Mouse (Mus musculus) cerebellum, postnatal 14 days (tissue): ENCODE measurements at regions not wholly inside any gene's neighbourhood (a gene's known extent, or its start where the extent isn't known, plus 50 kb on each side); places are given as distances from the start of the nearest gene placed in this dataset.
"Not testable (repeated sequence)": the region's sequence is repeated elsewhere in the genome, so short reads cannot be mapped to it uniquely, and the experiment has no call there.

Experiments
- DNase-seq, 2 experiments: peaks; one replicate each; pipeline ENCODE4 v3.0.0; 2021; ENCODE audit warnings: mixed read lengths in 2 of 2

DNA sequence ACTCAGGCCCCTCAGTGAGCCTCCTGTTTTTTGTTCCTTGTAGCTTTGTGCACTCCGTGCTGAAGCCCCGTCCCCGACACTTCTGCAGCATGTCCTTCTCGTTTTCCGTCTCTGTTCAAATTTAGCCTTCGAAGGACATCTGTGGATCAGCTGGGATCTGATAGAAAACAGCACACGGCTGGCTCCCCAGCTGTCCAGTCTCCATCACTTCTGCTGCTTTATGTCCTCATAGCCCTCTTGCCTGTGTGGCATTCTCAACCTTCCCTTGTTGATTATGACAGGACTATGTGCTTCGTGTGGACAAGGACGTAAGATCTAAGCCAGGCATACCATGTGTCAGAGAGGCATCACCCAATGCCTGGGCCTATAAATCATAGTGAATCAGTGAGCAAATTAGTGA, 247.1 kb upstream of the Myo3a start:
- DNase-seq = no peak

DNA sequence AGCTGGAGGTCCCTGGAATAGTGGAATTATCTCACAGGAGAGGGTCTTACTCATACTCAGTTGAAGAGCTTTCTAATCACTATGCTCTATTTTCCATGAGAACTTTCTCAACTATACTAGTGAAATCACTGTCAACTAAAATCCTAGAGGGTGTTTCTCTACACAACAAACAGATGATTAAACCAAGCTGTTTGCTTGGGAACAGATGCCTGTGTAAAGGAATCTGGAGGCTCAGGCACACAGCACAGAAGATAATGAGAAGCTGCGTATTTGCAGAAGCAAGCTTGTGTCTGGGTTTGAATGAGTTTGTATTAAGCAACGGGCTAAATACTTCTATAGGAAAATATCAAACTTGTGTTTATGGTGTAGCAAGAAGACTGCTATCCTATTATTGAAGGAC, 202.9 kb upstream of the Myo3a start:
- no peak for DNase-seq

DNA sequence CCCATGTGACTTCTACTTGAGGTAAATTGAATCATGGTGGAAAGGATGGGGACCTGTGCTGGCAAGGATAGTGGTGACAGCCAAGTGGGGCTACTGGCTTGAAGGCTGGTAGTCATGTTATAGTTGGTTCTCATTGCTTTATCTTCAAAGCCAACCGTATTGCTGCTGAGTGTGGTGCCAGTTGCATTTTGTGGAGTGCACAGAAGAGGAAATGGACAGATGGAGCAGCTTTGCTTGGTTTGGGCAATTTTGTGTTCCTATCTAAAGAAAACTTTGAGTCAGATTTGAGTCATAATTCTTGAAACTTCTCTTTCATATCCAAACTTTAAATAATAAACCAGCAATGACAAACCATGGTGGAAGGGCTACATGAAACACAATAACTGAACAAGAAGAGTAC, 200.5 kb upstream of the Myo3a start:
- no peak for DNase-seq

DNA sequence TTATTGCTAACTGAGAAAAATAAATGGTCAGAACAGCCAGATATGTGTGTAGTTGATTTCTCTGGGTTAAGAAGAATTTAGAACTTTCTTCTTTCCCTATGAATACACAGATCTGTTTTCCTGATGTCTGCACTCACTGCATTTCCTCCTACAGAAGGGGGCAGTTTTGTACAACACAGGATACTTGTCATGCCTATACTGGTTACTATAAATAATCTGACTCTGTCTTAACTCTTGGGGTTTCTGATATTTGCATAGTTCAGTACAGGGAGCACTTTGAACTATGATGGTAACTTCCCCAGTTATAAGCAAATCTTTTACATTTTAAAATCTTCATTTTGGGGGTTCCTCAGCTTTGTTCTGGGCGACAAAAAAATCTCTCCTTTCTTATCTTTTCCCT, 198.7 kb upstream of the Myo3a start:
- no peak for DNase-seq

DNA sequence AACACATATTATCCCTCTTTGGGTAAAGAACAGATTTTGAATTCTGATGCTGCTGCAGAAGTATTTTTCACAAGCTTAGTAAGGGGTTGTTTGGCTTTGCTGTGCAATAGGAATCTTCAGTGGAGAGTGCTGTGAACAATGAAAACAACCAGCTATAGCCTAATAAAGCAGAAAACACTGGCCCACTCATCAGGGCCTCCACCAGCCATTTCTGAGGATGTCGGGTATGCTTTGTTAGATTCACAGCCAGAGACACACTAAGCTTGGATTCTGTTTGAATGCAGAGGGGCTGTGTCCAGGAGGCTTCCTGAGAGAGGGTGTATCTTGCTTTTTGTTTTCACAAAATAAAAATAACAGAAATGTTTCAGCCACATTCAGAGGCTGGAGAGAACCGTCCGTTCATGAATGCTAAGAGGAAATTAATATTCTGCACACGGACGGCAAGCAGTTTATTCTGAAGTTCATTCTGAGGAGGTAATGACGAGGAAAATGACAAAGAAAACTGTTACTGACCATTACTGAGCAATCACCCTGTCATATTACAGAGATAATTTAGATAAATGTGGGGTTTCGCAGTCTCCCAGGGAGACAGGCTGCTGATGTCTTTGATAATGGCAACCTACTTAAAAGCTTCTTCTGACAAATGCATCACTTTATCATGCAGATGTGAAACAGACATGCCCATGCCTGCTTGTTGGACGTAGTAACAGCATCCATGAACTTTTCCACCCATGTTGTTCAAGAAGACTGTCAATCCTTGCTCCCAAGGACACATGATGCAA, 198.1 kb upstream of the Myo3a start:
- no peak for DNase-seq

DNA sequence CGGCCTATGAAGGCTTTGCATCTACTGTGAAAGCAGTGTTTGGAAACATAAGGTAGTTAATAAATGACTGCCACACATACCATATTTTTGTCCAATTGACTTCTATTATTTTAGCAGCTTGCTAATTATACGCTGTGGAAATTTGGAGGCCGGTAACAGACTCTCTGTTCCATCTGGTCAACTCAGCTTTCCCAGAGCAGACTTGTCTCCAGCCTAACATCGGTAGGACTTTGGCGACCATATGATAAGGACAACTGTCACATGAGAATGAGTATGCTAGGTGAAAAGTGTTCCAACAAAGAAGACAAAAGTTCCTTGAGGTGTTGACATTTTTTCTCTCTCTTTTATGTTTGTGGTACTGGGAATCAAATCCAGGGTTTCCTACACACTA, 197.5 kb upstream of the Myo3a start:
- DNase-seq = no peak

DNA sequence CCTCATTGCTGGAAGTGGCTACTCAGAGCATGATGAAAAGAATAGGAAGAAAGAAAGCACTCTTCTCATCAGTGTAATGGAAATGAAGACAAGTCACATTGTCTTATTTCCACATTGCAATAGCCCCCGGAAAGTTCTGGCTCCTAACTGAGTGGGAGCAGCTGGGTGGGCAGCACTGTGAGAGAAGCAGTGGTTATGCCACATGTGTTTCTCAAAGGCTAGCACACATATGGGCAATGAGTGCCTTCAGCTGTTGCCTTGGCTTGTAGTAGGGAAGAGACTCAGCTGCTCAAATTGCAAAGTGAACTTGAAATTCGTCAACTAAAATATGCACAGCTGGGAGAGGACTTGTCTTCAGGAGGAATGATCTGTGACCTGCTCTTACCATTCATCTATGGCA, 190.5 kb upstream of the Myo3a start:
- DNase-seq = no peak

DNA sequence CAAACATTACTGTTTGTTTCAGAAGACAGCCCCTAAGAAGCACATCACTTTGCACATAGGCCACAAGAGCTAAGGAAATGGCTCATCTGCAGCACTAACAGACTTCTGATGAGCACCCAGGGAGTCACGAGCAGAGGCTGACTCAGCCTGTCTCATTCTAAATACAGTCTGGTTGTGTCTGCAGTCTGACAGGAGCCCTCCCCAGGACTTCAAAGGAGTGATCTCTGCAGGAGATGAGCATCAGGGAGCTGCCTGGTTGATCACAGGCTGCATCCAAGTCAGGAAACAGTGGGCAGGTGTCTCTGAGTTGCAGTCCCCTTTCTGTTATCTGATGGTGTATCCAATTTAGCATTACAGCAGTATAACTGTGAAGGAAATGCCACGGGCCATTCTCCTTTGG, 188.5 kb upstream of the Myo3a start:
- DNase-seq = no peak

DNA sequence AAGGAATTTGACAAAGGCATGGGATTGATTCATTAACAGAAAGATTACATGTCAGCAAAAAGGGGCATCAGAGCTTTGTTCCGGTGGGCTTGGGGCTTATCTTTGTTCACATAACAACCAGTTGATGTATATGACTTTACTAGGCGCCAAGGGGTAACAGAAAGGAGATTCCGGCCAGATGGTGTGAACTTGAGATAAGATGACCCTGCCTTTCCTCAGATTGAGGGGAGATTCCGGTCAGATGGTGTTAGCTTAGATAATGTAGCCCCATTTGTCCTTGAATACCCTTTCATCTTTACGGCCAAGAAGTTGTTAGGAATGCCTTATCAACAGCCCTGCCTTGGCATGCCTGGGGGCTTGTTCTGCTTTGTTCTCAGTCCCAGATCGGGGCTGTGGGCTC, 183.4 kb upstream of the Myo3a start:
- DNase-seq = not testable (repeated sequence)

DNA sequence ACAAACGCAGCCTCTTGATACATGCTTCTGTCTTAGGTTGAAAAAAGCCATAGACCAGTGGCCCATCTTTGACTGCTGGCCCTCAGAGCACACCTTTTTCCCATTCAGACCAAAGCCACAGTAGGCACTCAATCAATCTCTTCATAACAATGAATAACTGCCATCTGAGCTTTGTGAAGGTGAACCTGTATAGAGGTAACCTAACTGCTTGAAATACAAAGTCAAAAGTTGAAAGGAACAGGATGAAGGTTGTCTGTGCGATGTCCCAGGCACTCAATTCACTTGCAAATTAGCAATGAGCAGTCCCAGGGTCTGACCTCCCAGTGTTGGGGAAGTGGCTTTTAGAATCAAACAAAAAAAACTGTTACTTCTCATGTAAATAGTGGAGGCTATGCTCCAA, 182.4 kb upstream of the Myo3a start:
- no peak for DNase-seq

DNA sequence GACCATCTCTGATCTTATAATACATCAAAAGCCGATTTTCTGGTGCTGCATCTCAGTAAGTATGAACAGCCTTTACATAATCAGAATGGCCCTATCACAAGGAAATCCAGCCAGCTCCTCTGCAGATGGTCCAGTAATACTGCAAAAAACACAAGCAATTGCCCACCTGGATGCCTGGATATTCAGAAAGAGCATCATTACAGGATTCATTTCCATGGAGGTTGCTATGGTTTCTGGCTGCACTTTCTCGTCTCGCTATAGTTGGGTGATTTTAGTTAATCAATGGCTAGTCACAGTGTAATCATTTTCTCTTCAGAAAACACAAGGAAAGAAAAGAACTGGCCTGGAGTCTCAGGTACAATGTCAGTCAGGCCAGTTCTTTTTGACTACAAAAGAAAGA, 179.8 kb upstream of the Myo3a start:
- peak in 1 of 2 experiments; percentile 1 for DNase-seq

DNA sequence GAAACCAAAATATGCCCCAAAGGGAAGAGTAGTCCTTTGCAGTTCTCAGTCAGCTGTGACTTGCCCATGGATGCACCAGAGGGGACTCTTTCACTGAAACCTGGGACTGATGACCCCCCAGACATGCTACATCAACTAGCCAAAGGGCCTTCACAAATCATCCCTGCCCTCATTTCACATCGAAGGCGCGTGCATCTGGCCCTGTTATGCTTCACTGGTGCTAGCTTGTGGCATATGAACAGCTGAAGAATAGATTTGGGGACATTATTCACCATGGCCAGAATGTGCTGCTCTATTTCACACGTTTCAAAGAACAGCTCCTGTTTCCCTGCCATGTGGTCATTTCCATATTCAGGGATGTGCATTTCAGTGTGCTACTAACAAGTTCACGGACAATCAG, 160.8 kb upstream of the Myo3a start:
- peak; percentile 18 to 35 for DNase-seq

DNA sequence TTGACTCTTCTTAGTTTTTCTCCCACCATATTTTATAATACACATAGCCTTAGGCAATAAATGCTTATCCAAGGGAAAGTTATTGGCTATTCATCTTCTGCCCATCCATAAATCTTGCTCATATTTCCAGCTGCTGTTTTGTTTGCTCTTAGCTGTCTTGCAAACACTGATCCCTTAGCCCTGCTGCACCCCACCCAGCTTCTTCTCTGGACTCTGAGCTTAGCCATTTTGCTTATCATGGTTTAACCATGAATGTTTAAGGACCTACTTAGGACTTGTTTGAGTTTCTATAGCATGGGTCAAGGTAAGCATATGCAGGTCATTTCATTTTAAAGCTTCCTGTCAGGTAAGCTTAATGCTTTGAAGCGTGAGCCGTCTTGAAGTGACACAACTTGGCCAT, 130.5 kb upstream of the Myo3a start:
- no peak for DNase-seq

DNA sequence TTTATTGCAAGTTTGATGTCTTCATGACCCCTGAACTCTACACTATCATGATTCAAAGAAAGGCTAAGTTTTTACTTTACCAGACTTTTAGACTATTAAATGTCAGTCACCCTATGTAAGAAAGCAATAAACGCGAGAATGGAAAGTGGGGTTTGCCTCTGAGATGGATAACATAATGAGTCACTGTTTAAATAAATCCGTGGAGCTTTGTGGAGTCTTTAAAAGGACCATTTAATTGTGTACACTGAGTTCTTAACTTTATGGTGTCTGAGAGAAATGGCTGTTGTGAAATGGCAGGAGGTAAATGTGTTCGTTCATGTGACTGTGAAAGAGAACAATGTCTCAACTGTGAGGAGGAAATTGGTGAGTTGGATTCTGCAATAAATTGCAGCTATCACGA, 122.2 kb upstream of the Myo3a start:
- no peak for DNase-seq

DNA sequence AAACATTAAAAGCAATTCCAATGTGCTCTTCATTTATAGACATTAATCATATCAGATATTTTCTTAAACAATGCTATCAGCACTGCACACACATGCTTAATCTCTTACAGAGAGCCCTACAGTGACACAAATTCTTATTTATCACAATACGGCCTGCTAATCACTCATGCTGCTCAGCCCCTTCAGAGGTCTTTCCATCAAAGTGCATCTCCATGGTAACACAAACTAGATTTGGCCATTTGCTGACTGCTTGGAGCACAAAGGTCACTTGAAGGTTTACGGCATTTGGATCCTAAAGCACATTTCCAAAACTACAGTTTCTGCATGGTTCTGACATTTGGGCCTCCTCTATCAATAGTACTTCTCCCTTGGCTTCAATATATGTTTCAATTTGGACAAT, 77.6 kb upstream of the Myo3a start:
- peak in 1 of 2 experiments; percentile 0 for DNase-seq

DNA sequence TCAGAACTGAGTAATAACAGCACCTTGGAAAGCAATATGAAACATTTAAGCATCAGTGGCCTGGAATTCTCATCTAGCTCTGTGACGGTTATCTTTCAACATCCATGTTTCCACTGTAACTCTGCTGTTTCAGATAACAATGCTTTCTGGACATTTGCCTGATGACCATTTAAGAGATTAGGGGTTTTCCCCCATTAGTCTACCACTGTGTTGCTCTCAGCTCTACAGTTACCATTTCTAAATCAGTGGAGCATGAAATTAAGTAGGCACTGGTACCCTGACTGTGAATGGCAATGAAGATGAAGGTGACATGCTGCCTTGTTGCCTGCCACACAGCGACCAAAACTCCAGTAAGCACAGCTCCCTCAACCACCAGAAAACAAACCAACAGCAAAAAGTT, 70.7 kb upstream of the Myo3a start:
- DNase-seq = no peak

DNA sequence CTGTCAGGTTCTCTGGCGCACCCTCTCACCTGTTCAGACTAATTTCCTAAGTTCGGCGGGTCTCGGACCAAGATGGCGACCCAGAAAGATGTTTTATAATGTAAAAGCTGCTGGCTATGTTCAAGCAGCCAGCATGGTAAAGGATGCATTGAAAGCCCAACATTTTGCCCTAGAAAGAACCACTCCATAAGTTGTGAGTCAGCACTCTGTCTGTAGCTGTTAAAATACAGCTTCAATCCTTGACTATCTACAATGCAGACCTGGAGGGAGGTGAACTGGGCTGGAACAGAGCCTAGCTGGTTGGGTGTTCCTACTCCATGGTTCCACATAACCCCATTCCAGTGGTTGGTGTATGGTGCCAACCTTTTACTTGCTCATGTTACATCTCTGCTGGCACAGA, 61.9 kb upstream of the Myo3a start:
- no peak for DNase-seq

DNA sequence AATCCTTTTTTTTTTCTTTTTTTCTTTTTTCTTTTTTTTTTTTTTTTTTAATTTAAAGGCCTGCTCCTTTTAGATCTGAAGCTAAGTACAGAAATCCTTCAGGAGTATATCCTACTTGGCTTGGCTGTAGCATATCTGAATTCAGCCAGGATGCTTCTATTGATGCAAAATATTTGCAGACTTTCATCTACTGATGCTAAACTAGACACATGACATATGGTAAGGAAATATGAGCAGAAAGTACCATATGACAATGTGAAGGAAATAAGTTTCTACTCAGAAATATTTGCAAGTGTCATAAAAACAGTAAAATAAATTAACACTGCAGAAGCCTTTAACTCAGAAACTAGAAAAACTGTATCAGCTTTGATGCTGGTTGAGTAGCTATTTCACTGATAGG, 61.4 kb upstream of the Myo3a start:
- DNase-seq = no peak
